Mouse (Mus musculus): ENCODE measurements around the gene Calm3.

The Calm3 gene

GRCm38 (mm10) chr7:16867488-16867887 is 56.4 kb downstream of the Calm3 start:
- intact Hi-C loops (cut with DNase I), result no loop called here

All from adrenal gland (tissue).